Comparison of ENCODE assay signal across 9 mouse cellular contexts in genomic region chr5:147323237-147323917, GRCm38 (mm10). TPM values are rescaled to one million over a fixed set of nuclear protein-coding genes. Genes with fewer than 3 reads are reported as not detected.
A peak's percentile ranks its signal among the peaks of the same experiment; 100 is the strongest.
DNase-seq lines count a peak whose midpoint lies in the region; ATAC-seq and TF ChIP-seq lines count a peak whose summit lies in the region.
"Had no signal": no experiment of that assay in that cellular context is flagged by ENCODE, and none has a peak within 500 bp of the region (broad histone marks: within the 10 kb centered on the region; RNA-seq: fewer than 3 reads in every experiment).

No protein-coding gene starts in this region.

- ATAC-seq in G1E (ENCODE audit: extremely low read depth, insufficient number of reproducible peaks, low FRiP score, poor library complexity, severe bottlenecking): peak; percentile 54; the same call in 1 of the 2 replicates
- ATAC-seq in liver, embryonic 16.5 days (ENCODE audit: low read depth): no peak

- no peak overlapping the region for H3K27ac ChIP-seq in liver, embryonic 16.5 days (ENCODE audit: low read length)
- H3K27ac ChIP-seq: heart, embryonic 15.5 days had no signal

- H3K27me3 ChIP-seq in G1E (ENCODE audit: insufficient read depth, low read length): peaks cover 10% of the 10 kb centered on the region
- H3K27me3 ChIP-seq in liver, embryonic 16.5 days (ENCODE audit: control insufficient read depth, insufficient read depth, low read depth, low read length): peaks cover 6% of the 10 kb centered on the region; the same call in 1 of the 2 replicates

- H3K9ac ChIP-seq in liver, embryonic 16.5 days (ENCODE audit: low read depth, low read length): no peak overlapping the region
- H3K9ac ChIP-seq: heart, embryonic 15.5 days had no signal

- H3K4me3 ChIP-seq in G1E (ENCODE audit: low read depth, low read length): no peak overlapping the region
- no peak overlapping the region for H3K4me3 ChIP-seq in liver, embryonic 16.5 days (ENCODE audit: low read depth, low read length)
- H3K4me3 ChIP-seq: heart, embryonic 15.5 days had no signal

- DNase-seq in B cell, adult 2 months: peak; percentile 94
- DNase-seq in G1E (ENCODE audit: low spot score): peak; percentile 45
- peak; percentile 36 for DNase-seq in cerebellum, adult 11 months
- DNase-seq in frontal cortex, postnatal 36 days (ENCODE audit: low spot score in 2 of 2): peak; percentile 56 to 59
- DNase-seq in kidney, adult 9 months: peak; percentile 66
- DNase-seq in retina, adult 2 months (ENCODE audit: low read depth, low spot score): peak; percentile 11
- peak; percentile 55 for DNase-seq in urinary bladder, adult 2 months (ENCODE audit: low spot score)

- H3K4me1 ChIP-seq in G1E (ENCODE audit: insufficient read depth, low read depth, low read length): peaks cover 2% of the 10 kb centered on the region; the same call in 1 of the 2 replicates
- no peaks in the 10 kb centered on the region for H3K4me1 ChIP-seq in liver, embryonic 16.5 days (ENCODE audit: control insufficient read depth, low read depth, low read length)
- H3K4me1 ChIP-seq: heart, embryonic 15.5 days had no signal

- peak overlapping the region; percentile 8; the same call in 1 of the 2 replicates for H3K4me2 ChIP-seq in liver, embryonic 16.5 days (ENCODE audit: low read depth, low read length)
- H3K4me2 ChIP-seq: heart, embryonic 15.5 days had no signal

- TF ChIP-seq CTCF in G1E (IDR thresholded peaks at IDR 0.05; ENCODE audit: low read depth, low read length): peak; percentile 81

- no peaks in the 10 kb centered on the region for H3K9me3 ChIP-seq in G1E (replicated peaks)
- H3K9me3 ChIP-seq in liver, embryonic 16.5 days (replicated peaks; ENCODE audit: control insufficient read depth, low read length): no peaks in the 10 kb centered on the region
- H3K9me3 ChIP-seq: heart, embryonic 15.5 days had no signal

- WGBS in liver, embryonic 16.5 days (ENCODE audit: insufficient replicate concordance): 3% methylated on average over 17 of the region's 17 CpGs

- H3K36me3 ChIP-seq in G1E (replicated peaks): no peaks in the 10 kb centered on the region
- no peaks in the 10 kb centered on the region for H3K36me3 ChIP-seq in liver, embryonic 16.5 days (ENCODE audit: control insufficient read depth, insufficient read depth)
- H3K36me3 ChIP-seq: heart, embryonic 15.5 days had no signal

RNA-seq across cellular contexts. Expression of gene Urad, which starts 1.1 kb away (rescaled TPM):
- total RNA-seq in G1E (2014; fragmentation: Nextera tagmentation): not detected in 2 replicates
- total RNA-seq in G1E (2017): 0.17 TPM in 1 of 2 replicates, not detected in the other
- polyA plus RNA-seq in G1E (2012): not detected in 2 replicates
- 1.6 and 1.8 TPM in 2 replicates for polyA plus RNA-seq in liver, embryonic 16.5 days (2015; fragmentation: Nextera tagmentation; extraction: Ambion mirVana)
- not detected in 2 replicates for polyA plus RNA-seq in urinary bladder, adult 2 months (2012; rRNA removed)
- polyA plus RNA-seq: heart, embryonic 15.5 days had no signal

RNA-seq across cellular contexts. Expression of gene Cdx2, which starts 16.3 kb away (rescaled TPM):
- total RNA-seq in G1E (2014; fragmentation: Nextera tagmentation) (not detected in 2 replicates), G1E (2017) (not detected in 2 replicates)
- polyA plus RNA-seq in G1E (2012): not detected in 2 replicates
- 0.18 TPM in 1 of 2 replicates, not detected in the other for polyA plus RNA-seq in liver, embryonic 16.5 days (2015; fragmentation: Nextera tagmentation; extraction: Ambion mirVana)
- polyA plus RNA-seq in urinary bladder, adult 2 months (2012; rRNA removed): not detected in 2 replicates
- polyA plus RNA-seq: heart, embryonic 15.5 days had no signal

RNA-seq across cellular contexts. Expression of gene Pdx1, which starts 53.6 kb away (rescaled TPM):
- not detected in 2 replicates for total RNA-seq in G1E (2014; fragmentation: Nextera tagmentation)
- 0.12 TPM in 1 of 2 replicates, not detected in the other for total RNA-seq in G1E (2017)
- polyA plus RNA-seq in G1E (2012): not detected in 2 replicates
- 0.13 TPM in 1 of 2 replicates, not detected in the other for polyA plus RNA-seq in liver, embryonic 16.5 days (2015; fragmentation: Nextera tagmentation; extraction: Ambion mirVana)
- not detected in 2 replicates for polyA plus RNA-seq in urinary bladder, adult 2 months (2012; rRNA removed)
- polyA plus RNA-seq: heart, embryonic 15.5 days had no signal

Comparison
In these comparisons a context has a peak if more than half of its experiments do, and no peak if none do; other contexts are left out.
1. DNase-seq: peak in every context shown above with its lines; median percentile 94 in B cell, adult 2 months; 66 in kidney, adult 9 months; 58 in frontal cortex, postnatal 36 days; 55 in urinary bladder, adult 2 months; 45 in G1E; 36 in cerebellum, adult 11 months; 11 in retina, adult 2 months.